33 mouse cellular contexts compared by ENCODE assay signal in genomic region chr6:136915721-136916395, GRCm38 (mm10). TPM values are rescaled to one million over a fixed set of nuclear protein-coding genes. Genes with fewer than 3 reads are reported as not detected.
A peak's percentile ranks its signal among the peaks of the same experiment; 100 is the strongest.
DNase-seq lines count a peak whose midpoint lies in the region; ATAC-seq and TF ChIP-seq lines count a peak whose summit lies in the region.
"Had no signal": no experiment of that assay in that cellular context is flagged by ENCODE, and none has a peak within 500 bp of the region (broad histone marks: within the 10 kb centered on the region; RNA-seq: fewer than 3 reads in every experiment).

No protein-coding gene starts in this region.

- no peaks in the 10 kb centered on the region for H3K36me3 ChIP-seq in heart, embryonic 15.5 days
- no peaks in the 10 kb centered on the region; the same call in 1 of the 2 replicates for H3K36me3 ChIP-seq in heart, adult 2 months (ENCODE audit: control insufficient read depth, insufficient read depth, low read length)
- no peaks in the 10 kb centered on the region for H3K36me3 ChIP-seq in kidney, embryonic 15.5 days
- H3K36me3 ChIP-seq in lung, embryonic 16.5 days (ENCODE audit: control insufficient read depth, insufficient read depth, low read length) = no peaks in the 10 kb centered on the region
- H3K36me3 ChIP-seq: heart, embryonic 12.5 days; hindbrain, embryonic 12.5 days; intestine, embryonic 15.5 days; liver, embryonic 15.5 days; midbrain, embryonic 10.5 days; midbrain, embryonic 15.5 days; neural tube, embryonic 15.5 days had no signal

- no peaks in the 10 kb centered on the region for H3K79me2 ChIP-seq in heart, adult 2 months (replicated peaks; ENCODE audit: control insufficient read depth, insufficient read depth, low read length)

- no peak for DNase-seq in heart, adult 2 months
- DNase-seq in kidney, postnatal 36 days = peak; percentile 25 to 50
- no peak for DNase-seq in lung, postnatal 36 days
- DNase-seq: adrenal gland, adult 2 months; adrenal gland, postnatal 36 days; B cell, adult 2 months; cerebellum, adult 18-20 months; heart, postnatal 36 days; lung, postnatal 14 days; retina, postnatal 1 day; right cerebral cortex, postnatal 14 days; thymus, postnatal 4 days had no signal

- peaks cover 13% of the 10 kb centered on the region for H3K4me1 ChIP-seq in heart, embryonic 15.5 days (replicated peaks)
- peaks cover 11% of the 10 kb centered on the region for H3K4me1 ChIP-seq in heart, adult 2 months (ENCODE audit: control insufficient read depth, insufficient read depth, low read length)
- H3K4me1 ChIP-seq in kidney, embryonic 15.5 days = peaks cover 12% of the 10 kb centered on the region
- H3K4me1 ChIP-seq in lung, embryonic 16.5 days (replicated peaks; ENCODE audit: control insufficient read depth, insufficient read depth, low read length) = peaks cover 12% of the 10 kb centered on the region

- intact Hi-C loops in heart, adult 2 months (cut with DNase I) = no loop called here

- no peak overlapping the region for H3K4me3 ChIP-seq in heart, embryonic 15.5 days
- H3K4me3 ChIP-seq in heart, adult 2 months = no peak overlapping the region
- H3K4me3 ChIP-seq in kidney, embryonic 15.5 days (replicated peaks) = no peak overlapping the region
- no peak overlapping the region for H3K4me3 ChIP-seq in lung, embryonic 16.5 days (ENCODE audit: low read length)
- H3K4me3 ChIP-seq: erythroblast, embryonic 14.5 days; heart, embryonic 12.5 days; hindbrain, embryonic 12.5 days; intestine, embryonic 15.5 days; liver, embryonic 15.5 days; midbrain, embryonic 10.5 days; midbrain, embryonic 15.5 days; neural tube, embryonic 15.5 days had no signal

- no peak for TF ChIP-seq EP300 in heart, adult 2 months (IDR thresholded peaks at IDR 0.05; ENCODE audit: insufficient read depth, low read depth, low read length)

- ATAC-seq in heart, embryonic 15.5 days (replicated peaks; ENCODE audit: insufficient number of reproducible peaks, insufficient read depth, low FRiP score, low read depth) = no peak
- ATAC-seq in kidney, embryonic 15.5 days (replicated peaks; ENCODE audit: low FRiP score) = no peak
- ATAC-seq in lung, embryonic 16.5 days (ENCODE audit: low read depth) = no peak
- ATAC-seq: forebrain, embryonic 16.5 days; hindbrain, postnatal 0 days; intestine, embryonic 15.5 days; midbrain, embryonic 15.5 days had no signal

- peak overlapping the region; percentile 34; the same call in 1 of the 2 replicates for H3K27ac ChIP-seq in heart, embryonic 15.5 days
- H3K27ac ChIP-seq in heart, adult 2 months = no peak overlapping the region
- H3K27ac ChIP-seq in kidney, embryonic 15.5 days = no peak overlapping the region
- peak overlapping the region; percentile 29; the same call in 1 of the 2 replicates for H3K27ac ChIP-seq in lung, embryonic 16.5 days (ENCODE audit: low read length)
- H3K27ac ChIP-seq: hindbrain, embryonic 12.5 days; hindbrain, postnatal 0 days; intestine, embryonic 15.5 days; liver, embryonic 15.5 days; midbrain, embryonic 10.5 days; midbrain, embryonic 15.5 days; neural tube, embryonic 15.5 days had no signal

- H3K27me3 ChIP-seq in heart, embryonic 15.5 days = no peaks in the 10 kb centered on the region
- no peaks in the 10 kb centered on the region for H3K27me3 ChIP-seq in heart, adult 2 months (ENCODE audit: control insufficient read depth, insufficient read depth, low read length)
- no peaks in the 10 kb centered on the region for H3K27me3 ChIP-seq in kidney, embryonic 15.5 days
- H3K27me3 ChIP-seq in lung, embryonic 16.5 days (ENCODE audit: control insufficient read depth, insufficient read depth, low read depth, low read length) = no peaks in the 10 kb centered on the region
- H3K27me3 ChIP-seq: heart, embryonic 12.5 days; hindbrain, embryonic 12.5 days; intestine, embryonic 15.5 days; midbrain, embryonic 15.5 days; neural tube, embryonic 15.5 days had no signal

- H3K9me3 ChIP-seq in heart, embryonic 15.5 days (replicated peaks) = no peaks in the 10 kb centered on the region
- no peaks in the 10 kb centered on the region for H3K9me3 ChIP-seq in kidney, embryonic 15.5 days (replicated peaks)
- no peaks in the 10 kb centered on the region for H3K9me3 ChIP-seq in lung, embryonic 16.5 days (ENCODE audit: control insufficient read depth, low read length)
- H3K9me3 ChIP-seq: heart, embryonic 12.5 days; hindbrain, embryonic 12.5 days; intestine, embryonic 15.5 days; liver, embryonic 15.5 days; midbrain, embryonic 10.5 days; midbrain, embryonic 15.5 days; neural tube, embryonic 15.5 days had no signal

- 66% methylated on average over 8 of the region's 8 CpGs for WGBS in heart, embryonic 15.5 days
- 55% methylated on average over 8 of the region's 8 CpGs for WGBS in heart, adult 2 months
- WGBS in kidney, embryonic 15.5 days = 78% methylated on average over 8 of the region's 8 CpGs
- 66% methylated on average over 8 of the region's 8 CpGs for WGBS in lung, embryonic 16.5 days

- no peak for TF ChIP-seq CTCF in heart, adult 2 months (IDR thresholded peaks at IDR 0.05)

- no peak overlapping the region for H3K4me2 ChIP-seq in heart, embryonic 15.5 days
- H3K4me2 ChIP-seq in kidney, embryonic 15.5 days = no peak overlapping the region
- no peak overlapping the region for H3K4me2 ChIP-seq in lung, embryonic 16.5 days (ENCODE audit: low read depth, low read length)
- H3K4me2 ChIP-seq: heart, embryonic 12.5 days; hindbrain, embryonic 12.5 days; intestine, embryonic 15.5 days; liver, embryonic 15.5 days; midbrain, embryonic 15.5 days; neural tube, embryonic 15.5 days had no signal

- H3K9ac ChIP-seq in heart, embryonic 15.5 days = no peak overlapping the region
- H3K9ac ChIP-seq in heart, adult 2 months (ENCODE audit: low read depth, low read length) = no peak overlapping the region
- no peak overlapping the region for H3K9ac ChIP-seq in kidney, embryonic 15.5 days
- no peak overlapping the region for H3K9ac ChIP-seq in lung, embryonic 16.5 days (ENCODE audit: low read length)
- H3K9ac ChIP-seq: heart, embryonic 12.5 days; hindbrain, embryonic 12.5 days; intestine, embryonic 15.5 days; liver, embryonic 15.5 days; midbrain, embryonic 15.5 days; neural tube, embryonic 15.5 days had no signal

- TF ChIP-seq POLR2A in heart, adult 2 months (IDR thresholded peaks at IDR 0.05; ENCODE audit: insufficient read depth, low read depth, low read length) = no peak

RNA-seq across cellular contexts. Expression of gene Erp27, which starts 6.1 kb away (rescaled TPM):
- 0.27 and 0.87 TPM in 2 replicates for polyA plus RNA-seq in heart, embryonic 15.5 days (2015; fragmentation: Nextera tagmentation; extraction: Ambion mirVana)
- total RNA-seq in heart, adult 2 months (2021) = not detected
- 0.29 and 0.51 TPM in 2 replicates for polyA plus RNA-seq in heart, adult 2 months (2012; rRNA removed)
- polyA plus RNA-seq in kidney, embryonic 15.5 days (2015; fragmentation: Nextera tagmentation; extraction: Ambion mirVana) = 0.23 and 0.38 TPM in 2 replicates
- polyA plus RNA-seq in lung, embryonic 16.5 days (2015; fragmentation: Nextera tagmentation; extraction: Ambion mirVana) = 0.35 and 0.97 TPM in 2 replicates
- total RNA-seq: adrenal gland, adult 2 months; gastrocnemius, adult 8-10 months; heart, postnatal 36 days; hindbrain, postnatal 0 days; left cerebral cortex, adult 8-10 months; left cerebral cortex, postnatal 36 days had no signal
- polyA plus RNA-seq: adrenal gland, adult 2 months; erythroblast, embryonic 14.5 days; forebrain, embryonic 11.5 days; hindbrain, embryonic 12.5 days; hindbrain, postnatal 0 days; midbrain, embryonic 10.5 days; midbrain, embryonic 15.5 days; neural tube, embryonic 15.5 days had no signal

RNA-seq across cellular contexts. Expression of gene Pde6h, which starts 7.8 kb away (rescaled TPM):
- 0.18 and 0.26 TPM in 2 replicates for polyA plus RNA-seq in heart, embryonic 15.5 days (2015; fragmentation: Nextera tagmentation; extraction: Ambion mirVana)
- total RNA-seq in heart, adult 2 months (2021) = under 1 TPM in 1 of 2 experiments, not detected in 1; 0.30 TPM
- 0.04 and 0.26 TPM in 2 replicates for polyA plus RNA-seq in heart, adult 2 months (2012; rRNA removed)
- polyA plus RNA-seq in kidney, embryonic 15.5 days (2015; fragmentation: Nextera tagmentation; extraction: Ambion mirVana) = 0.26 and 0.40 TPM in 2 replicates
- 0.20 TPM in 1 of 2 replicates, not detected in the other for polyA plus RNA-seq in lung, embryonic 16.5 days (2015; fragmentation: Nextera tagmentation; extraction: Ambion mirVana)
- total RNA-seq: adrenal gland, postnatal 36 days; gastrocnemius, adult 8-10 months; heart, postnatal 36 days; hindbrain, postnatal 0 days had no signal
- polyA plus RNA-seq: adrenal gland, adult 2 months; embryonic facial prominence, embryonic 14.5 days; erythroblast, embryonic 14.5 days; forebrain, embryonic 11.5 days; forebrain, embryonic 16.5 days; hindbrain, embryonic 12.5 days; intestine, embryonic 15.5 days; liver, embryonic 15.5 days; midbrain, embryonic 10.5 days; midbrain, embryonic 15.5 days; small intestine, adult 2 months had no signal

RNA-seq across cellular contexts. Expression of gene Arhgdib, which starts 25.8 kb away (rescaled TPM):
- polyA plus RNA-seq in heart, embryonic 15.5 days (2015; fragmentation: Nextera tagmentation; extraction: Ambion mirVana) = 75.6 and 126 TPM in 2 replicates
- 10 to 100 TPM; 24.0 to 30.4 TPM for total RNA-seq in heart, adult 2 months (2021)
- 41.7 and 57.6 TPM in 2 replicates for polyA plus RNA-seq in heart, adult 2 months (2012; rRNA removed)
- 62.1 and 63.8 TPM in 2 replicates for polyA plus RNA-seq in kidney, embryonic 15.5 days (2015; fragmentation: Nextera tagmentation; extraction: Ambion mirVana)
- polyA plus RNA-seq in lung, embryonic 16.5 days (2015; fragmentation: Nextera tagmentation; extraction: Ambion mirVana) = 85.2 and 98.2 TPM in 2 replicates

RNA-seq across cellular contexts. Expression of gene Mgp, which starts 40.2 kb away (rescaled TPM):
- polyA plus RNA-seq in heart, embryonic 15.5 days (2015; fragmentation: Nextera tagmentation; extraction: Ambion mirVana) = 595 and 619 TPM in 2 replicates
- total RNA-seq in heart, adult 2 months (2021) = 100 to 1,000 TPM; 409 to 433 TPM
- polyA plus RNA-seq in heart, adult 2 months (2012; rRNA removed) = 1,071 and 1,296 TPM in 2 replicates
- 210 and 216 TPM in 2 replicates for polyA plus RNA-seq in kidney, embryonic 15.5 days (2015; fragmentation: Nextera tagmentation; extraction: Ambion mirVana)
- polyA plus RNA-seq in lung, embryonic 16.5 days (2015; fragmentation: Nextera tagmentation; extraction: Ambion mirVana) = 1,118 and 1,160 TPM in 2 replicates
- total RNA-seq: megakaryocyte progenitor cell, adult 5-6 weeks had no signal
- polyA plus RNA-seq: erythroblast, embryonic 14.5 days had no signal

RNA-seq across cellular contexts. Expression of gene Art4, which starts 58.3 kb away (rescaled TPM):
- 14.4 and 16.5 TPM in 2 replicates for polyA plus RNA-seq in heart, embryonic 15.5 days (2015; fragmentation: Nextera tagmentation; extraction: Ambion mirVana)
- 10 to 100 TPM; 16.3 to 19.6 TPM for total RNA-seq in heart, adult 2 months (2021)
- polyA plus RNA-seq in heart, adult 2 months (2012; rRNA removed) = 12.8 and 19.9 TPM in 2 replicates
- polyA plus RNA-seq in kidney, embryonic 15.5 days (2015; fragmentation: Nextera tagmentation; extraction: Ambion mirVana) = 5.2 and 5.9 TPM in 2 replicates
- 7.1 and 7.8 TPM in 2 replicates for polyA plus RNA-seq in lung, embryonic 16.5 days (2015; fragmentation: Nextera tagmentation; extraction: Ambion mirVana)
- total RNA-seq: layer of hippocampus, postnatal 25 days; left cerebral cortex, adult 8-10 months; left cerebral cortex, postnatal 36 days had no signal

Comparison
In these comparisons a context has a peak if more than half of its experiments do, and no peak if none do; other contexts are left out.
1. H3K27ac ChIP-seq: peak in heart, embryonic 15.5 days (single experiment) and lung, embryonic 16.5 days (single experiment); none in heart, adult 2 months (single experiment) and kidney, embryonic 15.5 days (single experiment).
2. DNase-seq: peak in kidney, postnatal 36 days (2 of 2); none in heart, adult 2 months (0 of 2) and lung, postnatal 36 days (single experiment).